Mouse (Mus musculus) layer of hippocampus, postnatal 14 days (tissue): ENCODE results near the gene Rab3b. TPM values are rescaled to one million over a fixed set of nuclear protein-coding genes. Genes with fewer than 3 reads are reported as not detected.
A peak's percentile ranks its signal among the peaks of the same experiment; 100 is the strongest.
"Not testable (repeated sequence)": the region's sequence is repeated elsewhere in the genome, so short reads cannot be mapped to it uniquely, and the experiment has no call there.

Source experiments
- DNase-seq, 2 experiments: peaks; one replicate each; pipeline ENCODE4 v3.0.0; 2021 to 2022; ENCODE audit warnings: low spot score in 2 of 2, mixed read lengths in 1 of 2
- total RNA-seq, 2 experiments: library from RNA; stranded (reverse); gene quantifications; 2 replicates each; pipeline ENCODE4 v1.2.3; 2021

The Rab3b gene
- total RNA-seq, 2 experiments from 2014 or later = 45.9 to 54.2 TPM

GRCm38 (mm10) chr4:108887456-108887855 lies 8.6 kb downstream of the Rab3b start:
- DNase-seq = no peak

- DNase-seq = no peak
Observed at GRCm38 (mm10) chr4:108890876-108891275, 12.0 kb downstream of the Rab3b start.

- DNase-seq = no peak
Observed at GRCm38 (mm10) chr4:108900421-108900820, 21.6 kb downstream of the Rab3b start.

- no peak for DNase-seq
Observed at GRCm38 (mm10) chr4:108902886-108903285, 24.0 kb downstream of the Rab3b start.

GRCm38 (mm10) chr4:108903346-108903745 lies 24.5 kb downstream of the Rab3b start:
- DNase-seq = no peak

GRCm38 (mm10) chr4:108904076-108904475 lies 25.2 kb downstream of the Rab3b start:
- DNase-seq = no peak

GRCm38 (mm10) chr4:108904790-108905189 lies 25.9 kb downstream of the Rab3b start:
- no peak for DNase-seq

- DNase-seq = peak in 1 of 2 experiments; percentile 31
Observed at GRCm38 (mm10) chr4:108905859-108906258, 27.0 kb downstream of the Rab3b start.

- no peak for DNase-seq
Observed at GRCm38 (mm10) chr4:108907475-108907874, 28.6 kb downstream of the Rab3b start.

GRCm38 (mm10) chr4:108909872-108910425 lies 31.1 kb downstream of the Rab3b start:
- no peak for DNase-seq

- no peak for DNase-seq
Observed at GRCm38 (mm10) chr4:108911866-108912265, 33.0 kb downstream of the Rab3b start.

- DNase-seq = no peak
Observed at GRCm38 (mm10) chr4:108913180-108913579, 34.3 kb downstream of the Rab3b start.

GRCm38 (mm10) chr4:108914391-108914790 lies 35.5 kb downstream of the Rab3b start:
- DNase-seq = no peak

- DNase-seq = no peak
Observed at GRCm38 (mm10) chr4:108915101-108915500, 36.2 kb downstream of the Rab3b start.

GRCm38 (mm10) chr4:108917654-108918053 lies 38.8 kb downstream of the Rab3b start:
- no peak for DNase-seq

- DNase-seq = not testable (repeated sequence)
Observed at GRCm38 (mm10) chr4:108927945-108928344, 49.1 kb downstream of the Rab3b start.

- DNase-seq = no peak
Observed at GRCm38 (mm10) chr4:108933163-108933562, 54.3 kb downstream of the Rab3b start.

- DNase-seq = no peak
Observed at GRCm38 (mm10) chr4:108934856-108935255, 56.0 kb downstream of the Rab3b start.

- peak; percentile 33 to 39 for DNase-seq
Observed at GRCm38 (mm10) chr4:108937848-108938771, 59.2 kb downstream of the Rab3b start.

GRCm38 (mm10) chr4:108940681-108941473 lies 62.0 kb downstream of the Rab3b start:
- DNase-seq = no peak

- no peak for DNase-seq
Observed at GRCm38 (mm10) chr4:108942171-108942570, 63.3 kb downstream of the Rab3b start.
